Mouse (Mus musculus) CH12.LX (cell line): ENCODE measurements around the gene Haghl.

Source experiments
- CTCF ChIP-seq, 2 experiments: IDR thresholded peaks in 1 of 2; conservative IDR thresholded peaks in 1 of 2; 2 replicates each; pipeline ENCODE4 v1.5.1; 2011 to 2012; ENCODE audit warnings: low read depth in 2 of 2, low read length in 2 of 2, improper control_type of control experiment in 1 of 2, inconsistent platforms in 1 of 2, mild to moderate bottlenecking in 1 of 2, moderate library complexity in 1 of 2
- EP300 ChIP-seq: IDR thresholded peaks from 2 replicates; pipeline ENCODE4 v1.6.1; 2011; ENCODE audit warnings: low read length, improper control_type of control experiment
- JUN ChIP-seq: IDR thresholded peaks from 2 replicates; pipeline ENCODE4 v1.6.1; 2011; ENCODE audit warnings: low read depth, mild to moderate bottlenecking, low read length, improper control_type of control experiment, moderate library complexity; ENCODE audit not compliant: insufficient read depth
- NELFE ChIP-seq: IDR thresholded peaks from 2 replicates; pipeline ENCODE4 v1.6.1; 2011; ENCODE audit warnings: low read depth, low read length, improper control_type of control experiment
- POLR2A ChIP-seq: IDR thresholded peaks from 2 replicates; pipeline ENCODE4 v1.6.1; 2011; ENCODE audit warnings: low read depth, mild to moderate bottlenecking, improper control_type of control experiment, low read length
- TBP ChIP-seq: conservative IDR thresholded peaks from 2 replicates; pipeline ENCODE4 v1.6.1; 2011; ENCODE audit warnings: low read depth, low read length, improper control_type of control experiment
- UBTF ChIP-seq: IDR thresholded peaks from 2 replicates; pipeline ENCODE4 v1.6.1; 2012; ENCODE audit warnings: low read depth, mild to moderate bottlenecking, inconsistent platforms, low read length, improper control_type of control experiment, moderate library complexity

DNA sequence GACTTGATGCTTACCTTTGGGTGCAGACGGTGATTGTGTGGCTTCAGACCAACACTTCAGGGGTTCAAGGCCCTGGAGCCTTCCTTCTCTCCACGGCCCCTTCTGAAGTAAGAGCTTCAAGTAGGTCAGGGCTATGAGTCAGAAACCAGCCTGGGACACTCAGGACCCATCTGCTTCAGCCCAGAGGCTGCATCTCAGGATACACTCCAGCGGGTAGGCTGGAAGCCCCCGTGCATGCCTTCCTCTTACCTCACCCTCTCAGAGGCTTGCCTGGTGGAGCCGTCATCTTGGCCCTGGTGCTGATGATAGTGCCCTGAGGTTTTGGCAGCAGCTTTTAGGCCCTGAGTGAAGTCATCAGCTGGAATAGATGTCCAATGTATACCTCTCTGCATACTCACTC lies 50.2 kb downstream of the Haghl start:
- TF ChIP-seq UBTF = no peak
- TF ChIP-seq POLR2A = no peak
- no peak for TF ChIP-seq CTCF (conservative IDR thresholded peaks at IDR 0.05 in 1 of 2, IDR thresholded peaks at IDR 0.05 in 1 of 2; ENCODE audit: low read depth in 2 of 2, low read length in 2 of 2)
- no peak for TF ChIP-seq EP300
- TF ChIP-seq JUN = no peak
- no peak for TF ChIP-seq TBP
- TF ChIP-seq NELFE = no peak
